Mouse (Mus musculus) midbrain, embryonic 12.5 days (tissue): Measurements from ENCODE around the gene Ptpa. TPM values are rescaled to one million over a fixed set of nuclear protein-coding genes. Genes with fewer than 3 reads are reported as not detected.

Experiments used
- ATAC-seq: fragments of 200-750 bp; cut with Nextera tagmentation; 2 replicates; pipeline ENCODE4 v1.8.0; 2017; ENCODE audit warnings: low read depth, moderate TSS enrichment, moderate library complexity; ENCODE audit not compliant: low FRiP score
- H3K27ac ChIP-seq: fragments of 300-500 bp; sonication (generic); replicated peaks from 2 replicates; pipeline ENCODE4 v1.5.1; 2016; ENCODE audit warnings: mild to moderate bottlenecking
- H3K27me3 ChIP-seq: fragments of 300-500 bp; sonication (generic); 2 replicates; pipeline ENCODE4 v1.6.1; 2016; ENCODE audit warnings: mild to moderate bottlenecking
- H3K36me3 ChIP-seq: fragments of 300-500 bp; sonication (generic); 2 replicates; pipeline ENCODE4 v1.6.1; 2016
- H3K4me1 ChIP-seq: fragments of 300-500 bp; sonication (generic); 2 replicates; pipeline ENCODE4 v1.6.1; 2016
- H3K4me2 ChIP-seq: fragments of 300-500 bp; sonication (generic); replicated peaks from 2 replicates; pipeline ENCODE4 v1.6.1; 2016; ENCODE audit warnings: mild to moderate bottlenecking, moderate library complexity
- H3K4me3 ChIP-seq: fragments of 300-500 bp; sonication (generic); 2 replicates; pipeline ENCODE4 v1.5.1; 2016; ENCODE audit warnings: mild to moderate bottlenecking
- H3K9ac ChIP-seq: fragments of 300-500 bp; sonication (generic); replicated peaks from 2 replicates; pipeline ENCODE4 v1.6.1; 2016; ENCODE audit warnings: mild to moderate bottlenecking, moderate library complexity
- H3K9me3 ChIP-seq: fragments of 300-500 bp; sonication (generic); 2 replicates; pipeline ENCODE4 v1.6.1; 2016; ENCODE audit warnings: mild to moderate bottlenecking
- WGBS: fragments of 180-500 bp; shearing (Covaris S2); methylation state at CpG from one replicate; pipeline ENCODE4 v1.1.7; 2016; 5-methylcytosine and 5-hydroxymethylcytosine counted together
- microRNA-seq: library from miRNA; unstranded; fragments of <30 nt; microRNA quantifications from one replicate; pipeline ENCODE4, GENCODE M21; 2017
- polyA plus RNA-seq: library from polyadenylated mRNA; unstranded; fragments of >200 nt; fragmentation: Nextera tagmentation; extraction: Ambion mirVana; gene quantifications from 2 replicates; pipeline ENCODE4 v1.2.1, GENCODE M21; 2016

Ptpa gene
- polyA plus RNA-seq, 1 experiment from 2014 or later = 128 TPM

- Histone ChIP-seq H3K36me3 (no peaks in the 10 kb centered on the region), H3K4me3 (no peak overlapping the region), H3K27me3 (no peaks in the 10 kb centered on the region), H3K9me3 (no peaks in the 10 kb centered on the region), H3K4me2 (no peak overlapping the region), H3K27ac (no peak overlapping the region), H3K9ac (no peak overlapping the region), H3K4me1 (no peaks in the 10 kb centered on the region)
- 75% methylated on average over 2 of the region's 2 CpGs for WGBS
- ATAC-seq = no peak
Observed at GRCm38 (mm10) chr2:30490384-30490783, 74.5 kb downstream of the Ptpa start.

DNA sequence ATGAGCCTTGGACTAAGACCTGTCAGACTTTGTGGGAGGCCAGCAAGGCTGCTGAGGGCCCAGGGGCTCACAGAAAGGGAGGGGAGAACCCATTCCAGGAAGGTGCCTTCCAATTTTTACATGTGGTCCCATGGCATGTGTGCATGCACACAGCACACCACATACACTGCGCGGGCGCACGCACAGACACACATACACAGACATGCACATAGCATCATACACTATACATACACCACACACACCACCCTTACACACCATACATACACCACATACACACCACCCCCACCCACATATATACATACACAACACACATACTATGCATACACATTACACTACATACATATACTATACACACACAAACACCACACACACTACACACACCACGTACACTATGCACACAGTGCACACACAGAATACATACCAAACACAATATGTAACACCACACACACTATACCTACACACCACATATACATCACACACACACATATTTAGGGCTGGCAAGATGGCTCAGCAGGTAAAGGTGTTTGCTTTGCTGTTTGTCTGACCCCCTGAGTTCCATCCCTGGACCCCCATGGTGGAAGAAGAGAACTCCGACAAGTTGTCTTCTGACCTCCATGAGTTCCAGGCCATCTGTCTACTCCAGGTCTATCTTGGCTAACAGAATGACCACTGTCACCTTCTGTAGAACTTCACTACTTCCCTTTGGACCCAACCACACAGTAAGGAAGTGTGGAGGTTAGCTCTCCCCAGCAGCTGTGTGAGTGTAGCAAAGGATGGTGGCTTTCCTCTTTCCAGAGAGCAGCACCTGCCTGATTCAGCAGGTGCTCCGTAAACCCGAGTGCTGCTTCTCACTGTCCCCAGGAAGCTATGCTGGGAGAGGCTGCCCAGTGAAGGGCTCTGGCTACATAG, 79.4 kb downstream of the Ptpa start:
- Histone ChIP-seq H3K4me2 (peak overlapping the region; percentile 58), H3K4me3 (peak overlapping the region; percentile 38; the same call in 1 of the 2 replicates), H3K27me3 (no peaks in the 10 kb centered on the region), H3K9ac (no peak overlapping the region), H3K9me3 (no peaks in the 10 kb centered on the region), H3K4me1 (peaks cover 8% of the 10 kb centered on the region), H3K36me3 (no peaks in the 10 kb centered on the region), H3K27ac (no peak overlapping the region)
- ATAC-seq = peak; percentile 32; the same call in 1 of the 2 replicates
- 79% methylated on average over 8 of the region's 8 CpGs for WGBS

DNA sequence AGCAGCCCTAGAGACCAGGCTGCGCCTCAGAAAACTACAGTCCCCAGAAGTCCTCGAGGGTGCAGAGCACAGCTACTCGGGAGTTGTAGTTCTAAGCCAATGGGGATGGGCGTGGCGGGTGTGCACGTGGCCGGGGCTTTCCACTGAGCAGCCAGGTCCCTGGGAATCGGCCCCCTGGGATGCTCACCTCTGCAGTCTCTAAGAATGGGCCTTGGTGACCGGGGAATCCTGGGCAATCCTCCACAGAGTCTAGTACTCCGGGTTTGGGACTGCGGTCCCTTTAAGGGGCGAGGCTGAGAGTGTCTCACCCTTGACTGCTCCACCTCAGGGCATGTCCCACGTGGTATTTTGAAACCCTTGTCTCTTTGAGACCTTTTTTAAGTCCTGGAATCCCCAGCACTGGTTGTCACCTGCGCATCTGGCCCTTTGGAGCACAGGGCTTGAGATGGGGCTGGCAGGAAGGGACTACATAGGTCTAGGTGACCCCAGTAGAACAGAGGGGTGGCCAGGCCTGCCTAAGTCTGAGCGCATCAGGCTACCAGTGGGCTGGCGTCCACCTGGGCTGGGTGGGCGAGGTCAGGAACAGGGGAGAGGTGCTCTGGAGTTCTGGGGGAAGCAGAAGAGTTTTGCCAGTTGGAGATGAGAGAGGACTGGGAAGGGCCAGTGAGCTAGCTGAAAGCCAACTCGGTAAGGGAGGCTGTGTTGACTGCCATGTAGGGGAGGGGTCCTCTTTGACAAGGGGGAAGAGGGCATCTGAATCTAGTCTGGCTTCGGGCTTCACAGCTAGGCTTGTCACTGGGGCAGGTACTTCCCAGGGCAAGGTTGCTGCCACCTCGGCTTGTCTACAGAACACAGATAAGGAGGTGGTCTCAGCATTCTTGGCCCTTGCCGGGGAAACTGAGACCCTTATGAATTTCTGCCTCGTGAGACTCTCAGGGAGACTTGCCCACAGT, 80.3 kb downstream of the Ptpa start:
- H3K4me2 ChIP-seq = peak overlapping the region; percentile 58
- H3K27me3 ChIP-seq = no peaks in the 10 kb centered on the region
- no peaks in the 10 kb centered on the region for H3K9me3 ChIP-seq
- ATAC-seq = peak; percentile 96
- H3K4me1 ChIP-seq = peaks cover 8% of the 10 kb centered on the region
- 28% methylated on average over 22 of the region's 22 CpGs for WGBS
- peak overlapping the region; percentile 38 for H3K4me3 ChIP-seq
- H3K36me3 ChIP-seq = no peaks in the 10 kb centered on the region
- H3K27ac ChIP-seq = no peak overlapping the region
- H3K9ac ChIP-seq = no peak overlapping the region; the same call in 1 of the 2 replicates

Small RNAs within 50 kb of the gene (microRNA-seq; reads per million reads assigned to microRNA genes)
- gene Gm47292 = not detected

Other genes starting within 250 kb of the Ptpa start
- 13.9 and 14.2 TPM in 2 replicates for gene Endog, start 244.5 kb upstream of the Ptpa start, polyA plus RNA-seq
- gene Spout1, start 237.6 kb upstream of the Ptpa start, polyA plus RNA-seq = 60.4 and 64.0 TPM in 2 replicates
- gene Kyat1, start 210.2 kb upstream of the Ptpa start, polyA plus RNA-seq = 12.6 and 12.8 TPM in 2 replicates
- gene Lrrc8a, start 178.3 kb upstream of the Ptpa start, polyA plus RNA-seq = 40.3 and 46.7 TPM in 2 replicates
- gene Gm28035, start 175.5 kb upstream of the Ptpa start, polyA plus RNA-seq = 0.39 and 0.51 TPM in 2 replicates
- gene Phyhd1, start 149.8 kb upstream of the Ptpa start, polyA plus RNA-seq = 4.4 and 7.1 TPM in 2 replicates
- not detected in 2 replicates for gene Gm28038, start 135.0 kb upstream of the Ptpa start, polyA plus RNA-seq
- 25.5 and 28.2 TPM in 2 replicates for gene Dolk, start 129.7 kb upstream of the Ptpa start, polyA plus RNA-seq
- gene Nup188, start 129.6 kb upstream of the Ptpa start, polyA plus RNA-seq = 34.3 and 37.7 TPM in 2 replicates
- 101 and 102 TPM in 2 replicates for gene Sh3glb2, start 56.7 kb upstream of the Ptpa start, polyA plus RNA-seq
- gene Miga2, start 51.8 kb upstream of the Ptpa start, polyA plus RNA-seq = 28.8 and 30.4 TPM in 2 replicates
- gene Dolpp1, start 23.8 kb upstream of the Ptpa start, polyA plus RNA-seq = 51.2 and 52.3 TPM in 2 replicates
- gene Crat, start 226 bp upstream of the Ptpa start, polyA plus RNA-seq = 20.4 and 22.6 TPM in 2 replicates
- 2.7 and 3.4 TPM in 2 replicates for gene Ier5l, start 58.2 kb downstream of the Ptpa start, polyA plus RNA-seq
- 0.68 and 0.77 TPM in 2 replicates for gene Cstad, start 179.0 kb downstream of the Ptpa start, polyA plus RNA-seq